Mouse (Mus musculus) lung, postnatal 0 days (tissue): Measurements from ENCODE around the gene Gimap5.

ENCODE experiments used
- CTCF ChIP-seq: IDR thresholded peaks from 2 replicates; pipeline ENCODE4 v1.5.1; 2016; ENCODE audit warnings: antibody characterized with exemption, mild to moderate bottlenecking
- EP300 ChIP-seq: IDR thresholded peaks from 2 replicates; pipeline ENCODE4 v1.6.1; 2016; ENCODE audit warnings: antibody characterized with exemption, mild to moderate bottlenecking, control low read depth

DNA sequence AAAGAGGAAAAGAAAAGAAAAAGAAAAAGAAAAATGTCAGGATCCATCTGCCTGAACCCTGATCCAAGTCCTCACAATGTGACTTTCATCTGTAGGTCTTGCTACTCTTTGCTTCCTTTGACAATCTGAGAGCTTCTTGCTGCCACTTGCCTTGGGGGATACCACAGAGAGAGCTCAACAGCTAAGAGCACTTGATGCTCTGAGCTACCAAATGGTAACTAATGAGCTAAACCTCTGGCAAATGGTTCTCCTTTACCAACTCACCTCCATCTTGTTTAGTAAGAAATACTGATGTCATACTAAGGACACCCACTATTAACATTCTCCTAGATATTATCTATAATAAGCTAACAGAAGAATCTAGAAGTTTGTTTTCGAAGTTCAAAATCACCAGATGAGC is 12.3 kb upstream of the Gimap5 start:
- TF ChIP-seq CTCF (no peak), EP300 (no peak)
